In genomic region chr5:4500599-4500998, GRCm38 (mm10) we compare ENCODE assay signal across 26 mouse cellular contexts.
"Had no signal": no experiment of that assay in that cellular context is flagged by ENCODE, and none has a peak within 500 bp of the region (broad histone marks: within the 10 kb centered on the region; RNA-seq: fewer than 3 reads in every experiment).

No protein-coding gene starts in this region.

- H3K4me1 ChIP-seq: liver, embryonic 13.5 days had no signal

- H3K9me3 ChIP-seq: heart, embryonic 13.5 days; heart, embryonic 15.5 days; hindbrain, embryonic 13.5 days; hindbrain, embryonic 15.5 days; kidney, embryonic 15.5 days; limb, embryonic 12.5 days; liver, embryonic 13.5 days had no signal

- DNase-seq: gastrocnemius, postnatal 14 days; gastrocnemius, postnatal 36 days; heart, adult 11 months; heart, adult 2 months; heart, postnatal 14 days; heart, postnatal 36 days; kidney, adult 11 months; kidney, adult 2 months; kidney, adult 9 months; kidney, postnatal 14 days; kidney, postnatal 36 days; liver; liver, embryonic 13.5 days had no signal

- H3K36me3 ChIP-seq: heart, embryonic 13.5 days; heart, embryonic 15.5 days; hindbrain, embryonic 13.5 days; hindbrain, embryonic 15.5 days; kidney, embryonic 15.5 days; limb, embryonic 12.5 days; liver, embryonic 13.5 days had no signal

- H3K4me2 ChIP-seq: heart, embryonic 11.5 days; heart, embryonic 13.5 days; heart, embryonic 15.5 days; hindbrain, embryonic 13.5 days; hindbrain, embryonic 15.5 days; kidney, embryonic 15.5 days; limb, embryonic 12.5 days; liver, embryonic 11.5 days; liver, embryonic 13.5 days had no signal

- H3K4me3 ChIP-seq: heart, adult 2 months; heart, embryonic 13.5 days; heart, embryonic 15.5 days; hindbrain, embryonic 13.5 days; hindbrain, embryonic 15.5 days; kidney, embryonic 15.5 days; layer of hippocampus, adult 2 months; left cerebral cortex, adult 2 months; limb, embryonic 12.5 days; liver, embryonic 13.5 days had no signal

- H3K9ac ChIP-seq: heart, embryonic 13.5 days; heart, embryonic 15.5 days; hindbrain, embryonic 13.5 days; hindbrain, embryonic 15.5 days; kidney, embryonic 15.5 days; limb, embryonic 12.5 days; liver, embryonic 13.5 days had no signal

- ATAC-seq: hindbrain, postnatal 0 days; intestine, embryonic 16.5 days had no signal

- H3K27ac ChIP-seq: heart, adult 2 months; heart, embryonic 13.5 days; heart, embryonic 15.5 days; hindbrain, embryonic 13.5 days; hindbrain, embryonic 15.5 days; hindbrain, postnatal 0 days; kidney, embryonic 15.5 days; kidney, postnatal 0 days; layer of hippocampus, adult 2 months; left cerebral cortex, adult 2 months; limb, embryonic 12.5 days; liver, embryonic 13.5 days had no signal

- H3K27me3 ChIP-seq: heart, embryonic 13.5 days; heart, embryonic 15.5 days; hindbrain, embryonic 15.5 days; kidney, embryonic 15.5 days; limb, embryonic 12.5 days; liver, embryonic 13.5 days had no signal
